12 mouse cellular contexts compared by ENCODE assay signal in the genomic region with DNA sequence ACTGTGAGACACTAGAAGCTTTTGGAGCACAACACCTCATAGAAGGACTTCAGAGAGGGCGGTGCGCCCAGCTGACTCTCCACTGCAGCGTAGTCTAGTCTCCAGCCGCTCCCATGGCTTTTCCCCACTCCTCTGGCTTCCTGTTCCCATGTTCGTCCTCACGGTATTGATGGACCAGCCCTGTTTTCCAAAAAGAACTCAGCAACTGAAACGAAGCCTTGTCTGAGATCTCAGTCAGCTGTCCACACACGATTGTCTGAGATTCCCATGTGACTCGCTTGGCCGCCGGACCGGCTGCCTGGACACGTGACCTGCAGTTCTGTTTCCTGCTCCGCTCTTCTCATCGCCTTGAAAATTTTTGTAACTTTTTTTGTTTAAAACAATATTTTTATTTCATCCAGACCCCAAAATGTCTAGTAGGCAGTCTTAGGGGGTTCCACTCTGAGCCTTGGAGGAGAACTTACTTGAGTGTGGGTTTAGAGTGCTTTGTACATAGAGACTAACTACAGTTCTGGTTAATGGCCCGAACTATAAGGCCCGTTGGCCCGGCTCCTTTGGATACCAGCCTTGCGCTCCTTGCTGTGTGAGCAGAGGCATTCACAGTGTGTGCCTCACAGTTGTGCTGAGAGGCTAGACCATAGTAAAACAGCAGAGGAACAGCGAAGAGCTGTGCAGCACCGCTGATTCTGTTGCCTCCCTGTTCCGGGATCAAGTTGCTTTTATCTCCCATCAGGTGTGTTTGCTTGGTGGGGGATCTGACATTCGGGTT. TPM values are rescaled to one million over a fixed set of nuclear protein-coding genes. Genes with fewer than 3 reads are reported as not detected.
DNase-seq lines count a peak whose midpoint lies in the region; ATAC-seq and TF ChIP-seq lines count a peak whose summit lies in the region.
"Had no signal": no experiment of that assay in that cellular context is flagged by ENCODE, and none has a peak within 500 bp of the region (broad histone marks: within the 10 kb centered on the region; RNA-seq: fewer than 3 reads in every experiment).

No protein-coding gene starts in this region.

- no peaks in the 10 kb centered on the region for H3K27me3 ChIP-seq in heart, embryonic 16.5 days (ENCODE audit: control insufficient read depth, insufficient read depth, low read length)

- WGBS in heart, embryonic 16.5 days = 56% methylated on average over 23 of the region's 23 CpGs

- H3K9ac ChIP-seq in heart, embryonic 16.5 days (ENCODE audit: low read length) = no peak overlapping the region; the same call in 1 of the 2 replicates

- no peak overlapping the region for H3K4me3 ChIP-seq in cortical plate, adult 2 months (ENCODE audit: insufficient read depth, low read length)
- peak overlapping the region; percentile 15; the same call in 1 of the 2 replicates for H3K4me3 ChIP-seq in heart, embryonic 16.5 days (ENCODE audit: low read length)
- H3K4me3 ChIP-seq: myocyte had no signal

- peak overlapping the region; percentile 51 for H3K4me2 ChIP-seq in heart, embryonic 16.5 days (ENCODE audit: low read depth, low read length)

- TF ChIP-seq CTCF in cortical plate, adult 2 months (IDR thresholded peaks at IDR 0.05; ENCODE audit: extremely low read depth, insufficient read depth, low read length) = no peak

- no peaks in the 10 kb centered on the region for H3K9me3 ChIP-seq in heart, embryonic 16.5 days (replicated peaks; ENCODE audit: control insufficient read depth, low read length)

- peak; percentile 53 for DNase-seq in adrenal gland, postnatal 10 days
- DNase-seq in adrenal gland, adult 18-20 months (ENCODE audit: low spot score in 2 of 2) = no peak
- DNase-seq in lung, adult 18-20 months = peak; percentile 40 to 42
- no peak for DNase-seq in retina, embryonic 14.5 days (ENCODE audit: low spot score)
- no peak for DNase-seq in yolk sac, embryonic 10.5 days (ENCODE audit: low spot score)
- DNase-seq: cerebellum, postnatal 36 days had no signal

- no peaks in the 10 kb centered on the region for H3K36me3 ChIP-seq in heart, embryonic 16.5 days (ENCODE audit: control insufficient read depth, insufficient read depth)

- no peaks in the 10 kb centered on the region for H3K4me1 ChIP-seq in cortical plate, adult 2 months (ENCODE audit: control insufficient read depth, insufficient read depth, low read length)
- peaks cover 16% of the 10 kb centered on the region for H3K4me1 ChIP-seq in heart, embryonic 16.5 days (ENCODE audit: control insufficient read depth, insufficient read depth, low read length)

- H3K27ac ChIP-seq in cortical plate, adult 2 months (ENCODE audit: insufficient read depth, low read length) = 0 out of 2 replicates have a peak overlapping the region, but pooled peaks have one; percentile 2
- peak overlapping the region; percentile 69 for H3K27ac ChIP-seq in heart, embryonic 16.5 days (ENCODE audit: low read length)

- ATAC-seq in heart, embryonic 16.5 days (replicated peaks; ENCODE audit: extremely low read depth, insufficient read depth, low FRiP score) = peak; percentile 47; the same call in 1 of the 2 replicates
- no peak for ATAC-seq in activated CD4-positive, CD25-positive, alpha-beta regulatory T cell, adult 4 months

- TF ChIP-seq POLR2A in cortical plate, adult 2 months (IDR thresholded peaks at IDR 0.05; ENCODE audit: extremely low read depth, insufficient read depth, low read length) = no peak

RNA-seq across cellular contexts. Expression of a gene that starts 30.3 kb away (rescaled TPM):
- 1 to 10 TPM; 4.6 to 8.5 TPM for total RNA-seq in adrenal gland, postnatal 10 days (2021)
- 1 to 10 TPM in 1 of 2 experiments, under 1 TPM in 1; 0.80 to 4.6 TPM for total RNA-seq in adrenal gland, adult 18-20 months (2021)
- 0.62 and 0.81 TPM in 2 replicates for polyA plus RNA-seq in cortical plate, adult 2 months (2012; rRNA removed)
- 421 and 423 TPM in 2 replicates for polyA plus RNA-seq in heart, embryonic 16.5 days (2015; fragmentation: Nextera tagmentation; extraction: Ambion mirVana)
- polyA plus RNA-seq in activated CD4-positive, CD25-positive, alpha-beta regulatory T cell, adult 4 months (2017; shearing (Covaris generic)) = 1 to 10 TPM; 5.8 to 6.1 TPM

RNA-seq across cellular contexts. Expression of a gene that starts 40.6 kb away (rescaled TPM):
- 10 to 100 TPM; 19.9 to 29.6 TPM for total RNA-seq in adrenal gland, postnatal 10 days (2021)
- total RNA-seq in adrenal gland, adult 18-20 months (2021) = 10 to 100 TPM; 13.9 to 51.8 TPM
- 2.2 and 2.3 TPM in 2 replicates for polyA plus RNA-seq in cortical plate, adult 2 months (2012; rRNA removed)
- 3.6 and 4.2 TPM in 2 replicates for polyA plus RNA-seq in heart, embryonic 16.5 days (2015; fragmentation: Nextera tagmentation; extraction: Ambion mirVana)
- not detected for polyA plus RNA-seq in activated CD4-positive, CD25-positive, alpha-beta regulatory T cell, adult 4 months (2017; shearing (Covaris generic))

RNA-seq across cellular contexts. Expression of a gene that starts 45.5 kb away (rescaled TPM):
- total RNA-seq in adrenal gland, postnatal 10 days (2021) = not detected
- not detected for total RNA-seq in adrenal gland, adult 18-20 months (2021)
- not detected in 2 replicates for polyA plus RNA-seq in cortical plate, adult 2 months (2012; rRNA removed)
- polyA plus RNA-seq in heart, embryonic 16.5 days (2015; fragmentation: Nextera tagmentation; extraction: Ambion mirVana) = 2.3 and 4.6 TPM in 2 replicates
- not detected for polyA plus RNA-seq in activated CD4-positive, CD25-positive, alpha-beta regulatory T cell, adult 4 months (2017; shearing (Covaris generic))
- polyA plus RNA-seq: frontal cortex, adult 2 months; limb, embryonic 11.5 days had no signal

RNA-seq across cellular contexts. Expression of a gene that starts 45.5 kb away (rescaled TPM):
- 100 to 1,000 TPM; 385 to 411 TPM for total RNA-seq in adrenal gland, postnatal 10 days (2021)
- total RNA-seq in adrenal gland, adult 18-20 months (2021) = 100 to 1,000 TPM; 342 to 359 TPM
- 235 and 239 TPM in 2 replicates for polyA plus RNA-seq in cortical plate, adult 2 months (2012; rRNA removed)
- polyA plus RNA-seq in heart, embryonic 16.5 days (2015; fragmentation: Nextera tagmentation; extraction: Ambion mirVana) = 256 and 261 TPM in 2 replicates
- 100 to 1,000 TPM; 254 to 296 TPM for polyA plus RNA-seq in activated CD4-positive, CD25-positive, alpha-beta regulatory T cell, adult 4 months (2017; shearing (Covaris generic))

RNA-seq across cellular contexts. Expression of a gene that starts 50.4 kb away (rescaled TPM):
- under 1 TPM; 0.42 to 0.51 TPM for total RNA-seq in adrenal gland, postnatal 10 days (2021)
- under 1 TPM; 0.22 to 0.30 TPM for total RNA-seq in adrenal gland, adult 18-20 months (2021)
- 0.96 and 1.2 TPM in 2 replicates for polyA plus RNA-seq in cortical plate, adult 2 months (2012; rRNA removed)
- polyA plus RNA-seq in heart, embryonic 16.5 days (2015; fragmentation: Nextera tagmentation; extraction: Ambion mirVana) = 0.12 and 0.50 TPM in 2 replicates
- under 1 TPM in 1 of 2 experiments, not detected in 1; 0.61 TPM for polyA plus RNA-seq in activated CD4-positive, CD25-positive, alpha-beta regulatory T cell, adult 4 months (2017; shearing (Covaris generic))

Comparison
In these comparisons a context has a peak if more than half of its experiments do, and no peak if none do; other contexts are left out.
1. DNase-seq: peak in adrenal gland, postnatal 10 days (single experiment) and lung, adult 18-20 months (2 of 2); none in adrenal gland, adult 18-20 months (0 of 2), retina, embryonic 14.5 days (single experiment) and yolk sac, embryonic 10.5 days (single experiment).
2. RNA of a gene that starts 30.3 kb away (polyA plus RNA-seq): 421 to 423 TPM in heart, embryonic 16.5 days; 5.8 to 6.1 TPM in activated CD4-positive, CD25-positive, alpha-beta regulatory T cell, adult 4 months and 0.62 to 0.81 TPM in cortical plate, adult 2 months; every median in the first group is over 10 times any median in the second.